Mouse (Mus musculus) cortical plate, adult 2 months (tissue): ENCODE results near the gene Scube1. TPM values are rescaled to one million over a fixed set of nuclear protein-coding genes. Genes with fewer than 3 reads are reported as not detected.

Source experiments
- H3K27ac ChIP-seq: fragments of 200-500 bp; 2 replicates; pipeline ENCODE4 v1.5.1; 2012; ENCODE audit warnings: low read length, control low read depth, inconsistent platforms; ENCODE audit not compliant: insufficient read depth
- H3K4me1 ChIP-seq: fragments of 200-500 bp; 2 replicates; pipeline ENCODE4 v1.6.1; 2011; ENCODE audit warnings: low read length; ENCODE audit not compliant: control insufficient read depth, insufficient read depth
- H3K4me3 ChIP-seq: fragments of 200-500 bp; 2 replicates; pipeline ENCODE4 v1.5.1; 2011; ENCODE audit warnings: mild to moderate bottlenecking, low read length, control low read depth; ENCODE audit not compliant: insufficient read depth
- CTCF ChIP-seq: fragments of 200-500 bp; IDR thresholded peaks from 2 replicates; pipeline ENCODE4 v1.5.1; 2011; ENCODE audit warnings: mild to moderate bottlenecking, control low read depth, low read length; ENCODE audit not compliant: insufficient read depth; ENCODE audit errors: extremely low read depth
- POLR2A ChIP-seq: fragments of 200-500 bp; IDR thresholded peaks from 2 replicates; pipeline ENCODE4 v1.6.1; 2011; ENCODE audit warnings: mild to moderate bottlenecking, low read length, control low read depth; ENCODE audit not compliant: insufficient read depth; ENCODE audit errors: extremely low read depth
- polyA plus RNA-seq: library from polyadenylated mRNA; depleted of rRNA; stranded (reverse); fragments of >200 nt; gene quantifications from 2 replicates; pipeline ENCODE4 v1.2.3, GENCODE M21; 2012

The Scube1 gene
- polyA plus RNA-seq, 1 experiment: 26.7 TPM

- Histone ChIP-seq H3K27ac (no peak overlapping the region), H3K4me1 (no peaks in the 10 kb centered on the region), H3K4me3 (no peak overlapping the region)
- TF ChIP-seq CTCF: no peak
- TF ChIP-seq POLR2A: no peak
Observed at GRCm38 (mm10) chr15:83575543-83575942, 149.3 kb downstream of the Scube1 start.

GRCm38 (mm10) chr15:83574731-83575351 is 150.0 kb downstream of the Scube1 start:
- Histone ChIP-seq H3K4me1 (no peaks in the 10 kb centered on the region), H3K27ac (no peak overlapping the region), H3K4me3 (no peak overlapping the region)
- TF ChIP-seq POLR2A (no peak), CTCF (no peak)

GRCm38 (mm10) chr15:83573606-83574005 is 151.2 kb downstream of the Scube1 start:
- Histone ChIP-seq H3K4me1 (no peaks in the 10 kb centered on the region), H3K4me3 (no peak overlapping the region), H3K27ac (no peak overlapping the region)
- TF ChIP-seq POLR2A (no peak), CTCF (no peak)

GRCm38 (mm10) chr15:83572132-83572531 is 152.7 kb downstream of the Scube1 start:
- TF ChIP-seq POLR2A (no peak), CTCF (no peak)
- Histone ChIP-seq H3K4me3 (no peak overlapping the region), H3K27ac (no peak overlapping the region), H3K4me1 (no peaks in the 10 kb centered on the region)

GRCm38 (mm10) chr15:83571636-83572035 is 153.2 kb downstream of the Scube1 start:
- TF ChIP-seq POLR2A: no peak
- no peak for TF ChIP-seq CTCF
- Histone ChIP-seq H3K4me3 (no peak overlapping the region), H3K4me1 (no peaks in the 10 kb centered on the region), H3K27ac (no peak overlapping the region)

- H3K4me3 ChIP-seq: no peak overlapping the region
- TF ChIP-seq POLR2A (no peak), CTCF (no peak)
- H3K4me1 ChIP-seq: no peaks in the 10 kb centered on the region
- H3K27ac ChIP-seq: no peak overlapping the region
Observed at GRCm38 (mm10) chr15:83570641-83571040, 154.2 kb downstream of the Scube1 start.

GRCm38 (mm10) chr15:83569682-83570081 is 155.1 kb downstream of the Scube1 start:
- H3K4me3 ChIP-seq: no peak overlapping the region
- no peak for TF ChIP-seq CTCF
- H3K27ac ChIP-seq: no peak overlapping the region
- no peaks in the 10 kb centered on the region for H3K4me1 ChIP-seq

GRCm38 (mm10) chr15:83568544-83568943 is 156.3 kb downstream of the Scube1 start:
- no peak overlapping the region for H3K27ac ChIP-seq
- H3K4me1 ChIP-seq: no peaks in the 10 kb centered on the region
- TF ChIP-seq CTCF (no peak), POLR2A (no peak)
- H3K4me3 ChIP-seq: no peak overlapping the region

- H3K4me3 ChIP-seq: no peak overlapping the region
- H3K4me1 ChIP-seq: no peaks in the 10 kb centered on the region
- no peak overlapping the region for H3K27ac ChIP-seq
- no peak for TF ChIP-seq POLR2A
- no peak for TF ChIP-seq CTCF
Observed at GRCm38 (mm10) chr15:83567728-83568127, 157.1 kb downstream of the Scube1 start.

- TF ChIP-seq CTCF (no peak), POLR2A (no peak)
- Histone ChIP-seq H3K27ac (no peak overlapping the region), H3K4me3 (no peak overlapping the region), H3K4me1 (no peaks in the 10 kb centered on the region)
Observed at GRCm38 (mm10) chr15:83566006-83566405, 158.8 kb downstream of the Scube1 start.

GRCm38 (mm10) chr15:83565434-83565833 is 159.4 kb downstream of the Scube1 start:
- H3K4me1 ChIP-seq: no peaks in the 10 kb centered on the region
- no peak overlapping the region for H3K27ac ChIP-seq
- TF ChIP-seq POLR2A (no peak), CTCF (no peak)
- H3K4me3 ChIP-seq: no peak overlapping the region
